Mouse (Mus musculus) CH12.LX (cell line): ENCODE measurements around the gene Parp2. TPM values are rescaled to one million over a fixed set of nuclear protein-coding genes. Genes with fewer than 3 reads are reported as not detected.

ENCODE experiments used
- DNase-seq: peaks from one replicate; pipeline ENCODE4 v3.0.0-alpha.2; 2013; ENCODE audit errors: extremely low read depth
- H3K27ac ChIP-seq: 2 replicates; pipeline ENCODE4 v1.5.1; 2012; ENCODE audit warnings: low read depth, mild to moderate bottlenecking, control low read depth, moderate library complexity; ENCODE audit not compliant: insufficient read depth
- H3K27me3 ChIP-seq: replicated peaks from 2 replicates; pipeline ENCODE3; 2012; ENCODE audit warnings: inconsistent platforms
- H3K36me3 ChIP-seq, 2 experiments: replicated peaks in 1 of 2; 2 replicates each; pipeline versions ENCODE3 to v1.6.1; 2012; ENCODE audit warnings: inconsistent platforms in 1 of 2, low read length in 1 of 2, mild to moderate bottlenecking in 1 of 2, mixed read lengths in 1 of 2, moderate library complexity in 1 of 2; ENCODE audit not compliant: control insufficient read depth in 1 of 2, insufficient read depth in 1 of 2
- H3K4me1 ChIP-seq, 2 experiments: 2 replicates each; pipeline ENCODE4 v1.6.1; 2012; ENCODE audit warnings: inconsistent platforms in 1 of 2, moderate library complexity in 1 of 2; ENCODE audit not compliant: insufficient read depth in 2 of 2, control insufficient read depth in 1 of 2
- H3K4me2 ChIP-seq: 2 replicates; pipeline ENCODE4 v1.6.1; 2012; ENCODE audit warnings: low read depth, mild to moderate bottlenecking, control low read depth; ENCODE audit not compliant: poor library complexity, insufficient read depth, severe bottlenecking
- H3K4me3 ChIP-seq, 3 experiments: fragments of 150-350 bp in 1 of 3; sonication (generic) in 1 of 3; replicated peaks in 1 of 3; 2 replicates each; pipeline versions ENCODE3 to v1.5.1; 2011 to 2012; ENCODE audit warnings: low read depth in 2 of 3, low read length in 2 of 3, mild to moderate bottlenecking in 2 of 3, moderate library complexity in 2 of 3, control low read depth in 1 of 3, improper control_type of control experiment in 1 of 3, inconsistent platforms in 1 of 3, mixed read lengths in 1 of 3; ENCODE audit not compliant: poor library complexity in 1 of 3
- H3K79me2 ChIP-seq: replicated peaks from 2 replicates; pipeline ENCODE4 v1.6.1; 2012; ENCODE audit warnings: mild to moderate bottlenecking, moderate library complexity; ENCODE audit not compliant: control insufficient read depth, poor library complexity, insufficient read depth, severe bottlenecking; ENCODE audit errors: extremely low read depth
- H3K9ac ChIP-seq: 2 replicates; pipeline ENCODE4 v1.6.1; 2012; ENCODE audit warnings: low read depth, mild to moderate bottlenecking, control low read depth, moderate library complexity; ENCODE audit not compliant: insufficient read depth
- H3K9me3 ChIP-seq: replicated peaks from 2 replicates; pipeline ENCODE3; 2012; ENCODE audit warnings: low read length, inconsistent platforms, mixed read lengths
- CHD2 ChIP-seq: IDR thresholded peaks from 2 replicates; pipeline ENCODE4 v1.6.1; 2011; ENCODE audit warnings: low read length, improper control_type of control experiment
- CTCF ChIP-seq, 2 experiments: IDR thresholded peaks in 1 of 2; conservative IDR thresholded peaks in 1 of 2; 2 replicates each; pipeline ENCODE4 v1.5.1; 2011 to 2012; ENCODE audit warnings: low read depth in 2 of 2, low read length in 2 of 2, improper control_type of control experiment in 1 of 2, inconsistent platforms in 1 of 2, mild to moderate bottlenecking in 1 of 2, moderate library complexity in 1 of 2
- ELF1 ChIP-seq: IDR thresholded peaks from 2 replicates; pipeline ENCODE4 v1.6.1; 2014; ENCODE audit warnings: low read depth, mild to moderate bottlenecking, inconsistent platforms, low read length, improper control_type of control experiment
- EP300 ChIP-seq: IDR thresholded peaks from 2 replicates; pipeline ENCODE4 v1.6.1; 2011; ENCODE audit warnings: low read length, improper control_type of control experiment
- GABPA ChIP-seq: IDR thresholded peaks from 2 replicates; pipeline ENCODE4 v1.6.1; 2012; ENCODE audit warnings: low read depth, low read length, improper control_type of control experiment, inconsistent platforms; ENCODE audit not compliant: insufficient replicate concordance
- HCFC1 ChIP-seq: IDR thresholded peaks from 2 replicates; pipeline ENCODE4 v1.6.1; 2012; ENCODE audit warnings: low read depth, mild to moderate bottlenecking, inconsistent platforms, low read length, improper control_type of control experiment
- IRF4 ChIP-seq: IDR thresholded peaks from 2 replicates; pipeline ENCODE4 v1.6.1; 2014; ENCODE audit warnings: low read depth, mild to moderate bottlenecking, inconsistent platforms, low read length, improper control_type of control experiment
- JUN ChIP-seq: IDR thresholded peaks from 2 replicates; pipeline ENCODE4 v1.6.1; 2011; ENCODE audit warnings: low read depth, mild to moderate bottlenecking, low read length, improper control_type of control experiment, moderate library complexity; ENCODE audit not compliant: insufficient read depth
- JUND ChIP-seq: conservative IDR thresholded peaks from 2 replicates; pipeline ENCODE4 v1.6.1; 2011; ENCODE audit warnings: low read depth, low read length, improper control_type of control experiment
- MEF2A ChIP-seq: IDR thresholded peaks from 2 replicates; pipeline ENCODE4 v1.6.1; 2014; ENCODE audit warnings: low read depth, mild to moderate bottlenecking, inconsistent platforms, low read length, improper control_type of control experiment, borderline replicate concordance
- MYC ChIP-seq: IDR thresholded peaks from 2 replicates; pipeline ENCODE4 v1.6.1; 2011; ENCODE audit warnings: low read depth, mild to moderate bottlenecking, improper control_type of control experiment, low read length
- NELFE ChIP-seq: IDR thresholded peaks from 2 replicates; pipeline ENCODE4 v1.6.1; 2011; ENCODE audit warnings: low read depth, low read length, improper control_type of control experiment
- NRF1 ChIP-seq: IDR thresholded peaks from 2 replicates; pipeline ENCODE4 v1.6.1; 2014; ENCODE audit warnings: low read depth, mild to moderate bottlenecking, inconsistent platforms, low read length, improper control_type of control experiment, moderate library complexity
- PAX5 ChIP-seq: IDR thresholded peaks from 2 replicates; pipeline ENCODE4 v1.6.1; 2012; ENCODE audit warnings: low read length, inconsistent platforms, mixed read lengths
- POLR2A ChIP-seq: IDR thresholded peaks from 2 replicates; pipeline ENCODE4 v1.6.1; 2011; ENCODE audit warnings: low read depth, mild to moderate bottlenecking, improper control_type of control experiment, low read length
- RAD21 ChIP-seq: IDR thresholded peaks from 2 replicates; pipeline ENCODE4 v1.6.1; 2011; ENCODE audit warnings: low read depth, mild to moderate bottlenecking, low read length, improper control_type of control experiment, moderate library complexity
- RCOR1 ChIP-seq: conservative IDR thresholded peaks from 2 replicates; pipeline ENCODE4 v1.6.1; 2012; ENCODE audit warnings: low read depth, mild to moderate bottlenecking, inconsistent platforms, low read length, improper control_type of control experiment
- SIN3A ChIP-seq: IDR thresholded peaks from 2 replicates; pipeline ENCODE4 v1.6.1; 2012; ENCODE audit warnings: low read length, improper control_type of control experiment, inconsistent platforms
- TBP ChIP-seq: conservative IDR thresholded peaks from 2 replicates; pipeline ENCODE4 v1.6.1; 2011; ENCODE audit warnings: low read depth, low read length, improper control_type of control experiment
- TCF12 ChIP-seq: IDR thresholded peaks from 2 replicates; pipeline ENCODE4 v1.6.1; 2014; ENCODE audit warnings: low read depth, mild to moderate bottlenecking, inconsistent platforms, low read length, improper control_type of control experiment
- UBTF ChIP-seq: IDR thresholded peaks from 2 replicates; pipeline ENCODE4 v1.6.1; 2012; ENCODE audit warnings: low read depth, mild to moderate bottlenecking, inconsistent platforms, low read length, improper control_type of control experiment, moderate library complexity
- ZC3H11A ChIP-seq: IDR thresholded peaks from 2 replicates; pipeline ENCODE4 v1.6.1; 2012; ENCODE audit warnings: low read depth, mild to moderate bottlenecking, inconsistent platforms, low read length, improper control_type of control experiment
- ZMIZ1 ChIP-seq: IDR thresholded peaks from 2 replicates; pipeline ENCODE4 v1.6.1; 2012; ENCODE audit warnings: low read depth, mild to moderate bottlenecking, inconsistent platforms, low read length, improper control_type of control experiment
- dilution Hi-C: fragments of 300-500 bp; cut with MboI; formaldehyde crosslinking; loops from 2 replicates; pipeline ENCODE4 v1.14.3; 2020; ENCODE audit warnings: low sequenced_read_pairs; ENCODE audit not compliant: extremely low pct_unique_long_range_greater_than_20kb, extremely low pct_ligation_motif_present
- in situ Hi-C: fragments of 300-500 bp; cut with MboI; formaldehyde crosslinking; loops from 3 replicates; pipeline ENCODE4 v1.14.3; 2019; ENCODE audit warnings: low sequenced_read_pairs, low pct_ligation_motif_present, low pct_unique_long_range_greater_than_20kb, mixed read lengths
- polyA plus RNA-seq: library from polyadenylated mRNA; unstranded; fragments of >175 nt; gene quantifications from 2 replicates; pipeline ENCODE4 v1.2.1, GENCODE M21; 2012; ENCODE audit warnings: low read depth; ENCODE audit not compliant: insufficient read length
- total RNA-seq, 2 experiments: library from RNA; depleted of rRNA; stranded (reverse); fragments of 300-350 nt in 1 of 2; fragments of >200 nt in 1 of 2; gene quantifications; 2 replicates each; pipeline ENCODE4 v1.2.3; 2012 to 2014

The Parp2 gene
- total and polyA plus RNA-seq, 3 experiments, result 64.6 to 95.9 (median 90.9) TPM

- in situ Hi-C loops, result no loop called here
These were observed 23.0 kb upstream of the Parp2 start for GRCm38 (mm10) chr14:50784391-50785250.

DNA sequence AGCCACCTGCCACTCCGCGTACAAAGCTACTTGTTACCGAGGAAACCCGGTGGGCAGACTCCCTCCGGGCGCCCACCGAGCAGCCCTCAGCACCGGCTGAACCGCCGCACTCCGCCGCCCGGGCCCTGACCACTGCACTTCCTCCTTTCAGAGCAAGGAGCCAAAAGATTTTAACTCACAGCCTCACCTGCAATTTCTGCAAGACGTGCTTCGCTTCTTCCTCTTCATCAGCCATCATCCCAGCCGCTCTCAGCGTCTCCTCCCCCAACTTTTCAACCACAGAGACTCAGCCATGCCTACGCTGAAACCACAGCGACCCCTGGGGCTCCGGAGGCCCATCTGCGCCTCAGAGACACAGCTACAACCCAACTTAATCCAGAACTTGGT is 22.4 kb upstream of the Parp2 start, which contains the start of gene Ttc5:
Ttc5 (minus strand) TSS at position 269 of the 387 bp plus-strand sequence.
- dilution Hi-C loops (no loop called here), in situ Hi-C loops (no loop called here)
- no peaks in the 10 kb centered on the region for H3K27me3 ChIP-seq
- peak within 1 kb of the TSS; percentile 87 to 94 (median 89) for H3K4me3 ChIP-seq
- DNase-seq, result peak; percentile 93
- peaks cover 19% of the 10 kb centered on the region for H3K79me2 ChIP-seq
- peak within 1 kb of the TSS; percentile 80 for H3K9ac ChIP-seq
- peaks cover 7% of the 10 kb centered on the region for H3K9me3 ChIP-seq
- peaks cover 3 to 17% of the 10 kb centered on the region in 2 experiments; a peak in 2 of 4 replicates for H3K4me1 ChIP-seq
- peak within 1 kb of the TSS; percentile 93 for H3K4me2 ChIP-seq
- H3K27ac ChIP-seq, result no peak within 1 kb of the TSS
- TF ChIP-seq JUND (no peak), ZC3H11A (no peak), PAX5 (no peak), MYC (peak; percentile 9; the same call in 1 of the 2 replicates), POLR2A (peak; percentile 75), CTCF (conservative IDR thresholded peaks at IDR 0.05 in 1 of 2, IDR thresholded peaks at IDR 0.05 in 1 of 2; ENCODE audit: low read depth in 2 of 2, low read length in 2 of 2) (peak; percentile 81 to 85), JUN (no peak), UBTF (no peak), GABPA (peak; percentile 91), SIN3A (peak; percentile 82), CHD2 (peak; percentile 49; the same call in 1 of the 2 replicates), RCOR1 (no peak), TCF12 (peak; percentile 88), MEF2A (0 out of 2 replicates have a peak, but pooled peaks have one; percentile 17), IRF4 (0 out of 2 replicates have a peak, but pooled peaks have one; percentile 19), HCFC1 (peak; percentile 81), EP300 (no peak), TBP (peak; percentile 51; the same call in 1 of the 2 replicates), NRF1 (no peak), ZMIZ1 (no peak), RAD21 (no peak), ELF1 (no peak; the same call in none of the 2 replicates), NELFE (0 out of 2 replicates have a peak, but pooled peaks have one; percentile 31)
- peaks cover 10 to 29% of the 10 kb centered on the region in 2 experiments for H3K36me3 ChIP-seq

More at GRCm38 (mm10) chr14:50784391-50785250, 23.0 kb upstream of the Parp2 start:
- H3K4me2 ChIP-seq, result peak overlapping the region; percentile 77
- H3K4me3 ChIP-seq, result peak overlapping the region; percentile 87 to 94 (median 89)
- no peaks in the 10 kb centered on the region for H3K27me3 ChIP-seq
- H3K36me3 ChIP-seq, result peaks cover 10 to 34% of the 10 kb centered on the region in 2 experiments
- TF ChIP-seq ELF1 (0 out of 2 replicates have a peak, but pooled peaks have one; percentile 35), IRF4 (no peak)
- DNase-seq, result peak; percentile 38
- peaks cover 7% of the 10 kb centered on the region for H3K9me3 ChIP-seq
- dilution Hi-C loops, result no loop called here
- peaks cover 20% of the 10 kb centered on the region for H3K79me2 ChIP-seq
- no peak overlapping the region for H3K27ac ChIP-seq
- peak overlapping the region; percentile 80 for H3K9ac ChIP-seq
- H3K4me1 ChIP-seq, result peaks cover 3 to 17% of the 10 kb centered on the region in 2 experiments; a peak in 2 of 4 replicates
